Comparison of ENCODE assay signal across 9 mouse cellular contexts in genomic region chr5:129002571-129003011, GRCm38 (mm10). TPM values are rescaled to one million over a fixed set of nuclear protein-coding genes. Genes with fewer than 3 reads are reported as not detected.
DNase-seq lines count a peak whose midpoint lies in the region; ATAC-seq lines count a peak whose summit lies in the region.
"Had no signal": no experiment of that assay in that cellular context is flagged by ENCODE, and none has a peak within 500 bp of the region (broad histone marks: within the 10 kb centered on the region; RNA-seq: fewer than 3 reads in every experiment).

No protein-coding gene starts in this region.

- H3K4me2 ChIP-seq in neural tube, embryonic 13.5 days = no peak overlapping the region
- H3K4me2 ChIP-seq in neural tube, embryonic 15.5 days = no peak overlapping the region
- H3K4me2 ChIP-seq in heart, embryonic 16.5 days (ENCODE audit: low read depth, low read length) = peak overlapping the region; percentile 55
- no peak overlapping the region for H3K4me2 ChIP-seq in stomach, embryonic 16.5 days (ENCODE audit: low read depth, low read length)
- H3K4me2 ChIP-seq: neural tube, embryonic 12.5 days had no signal

- peaks cover 12% of the 10 kb centered on the region for H3K36me3 ChIP-seq in neural tube, embryonic 13.5 days
- peaks cover 18% of the 10 kb centered on the region for H3K36me3 ChIP-seq in neural tube, embryonic 15.5 days
- no peaks in the 10 kb centered on the region; the same call in 1 of the 2 replicates for H3K36me3 ChIP-seq in heart, embryonic 16.5 days (ENCODE audit: control insufficient read depth, insufficient read depth)
- H3K36me3 ChIP-seq in stomach, embryonic 16.5 days (ENCODE audit: control insufficient read depth, insufficient read depth, low read length) = no peaks in the 10 kb centered on the region

- H3K27ac ChIP-seq in neural tube, embryonic 13.5 days (replicated peaks) = no peak overlapping the region
- no peak overlapping the region for H3K27ac ChIP-seq in neural tube, embryonic 15.5 days (replicated peaks)
- H3K27ac ChIP-seq in heart, embryonic 16.5 days (ENCODE audit: low read length) = peak overlapping the region; percentile 88
- peak overlapping the region; percentile 67 for H3K27ac ChIP-seq in stomach, embryonic 16.5 days (ENCODE audit: low read length)
- H3K27ac ChIP-seq: neural tube, embryonic 12.5 days had no signal

- peak; percentile 59 for DNase-seq in liver
- no peak for DNase-seq in thymus, postnatal 0 days (ENCODE audit: low spot score)
- DNase-seq in neural tube, embryonic 10.5 days (ENCODE audit: extremely low spot score, low spot score) = no peak
- DNase-seq in cerebellum, postnatal 4 days (ENCODE audit: low spot score in 2 of 2) = no peak

- ATAC-seq in neural tube, embryonic 13.5 days (ENCODE audit: low read depth) = no peak
- ATAC-seq in neural tube, embryonic 15.5 days (ENCODE audit: low FRiP score) = no peak
- ATAC-seq in heart, embryonic 16.5 days (replicated peaks; ENCODE audit: extremely low read depth, insufficient read depth, low FRiP score) = peak; percentile 83
- ATAC-seq in stomach, embryonic 16.5 days (ENCODE audit: insufficient read depth, low FRiP score) = peak; percentile 46; the same call in 1 of the 2 replicates

- no peaks in the 10 kb centered on the region for H3K9me3 ChIP-seq in neural tube, embryonic 13.5 days
- H3K9me3 ChIP-seq in neural tube, embryonic 15.5 days (replicated peaks) = no peaks in the 10 kb centered on the region
- no peaks in the 10 kb centered on the region for H3K9me3 ChIP-seq in heart, embryonic 16.5 days (replicated peaks; ENCODE audit: control insufficient read depth, low read length)
- no peaks in the 10 kb centered on the region for H3K9me3 ChIP-seq in stomach, embryonic 16.5 days (replicated peaks; ENCODE audit: control insufficient read depth, low read length)
- H3K9me3 ChIP-seq: neural tube, embryonic 12.5 days had no signal

- H3K4me1 ChIP-seq in neural tube, embryonic 13.5 days (replicated peaks) = peaks cover 40% of the 10 kb centered on the region
- peaks cover 17% of the 10 kb centered on the region for H3K4me1 ChIP-seq in neural tube, embryonic 15.5 days
- H3K4me1 ChIP-seq in heart, embryonic 16.5 days (ENCODE audit: control insufficient read depth, insufficient read depth, low read length) = peaks cover 29% of the 10 kb centered on the region
- peaks cover 45% of the 10 kb centered on the region for H3K4me1 ChIP-seq in stomach, embryonic 16.5 days (ENCODE audit: control insufficient read depth, insufficient read depth, low read length)

- H3K27me3 ChIP-seq in neural tube, embryonic 13.5 days = no peaks in the 10 kb centered on the region
- H3K27me3 ChIP-seq in neural tube, embryonic 15.5 days (replicated peaks) = no peaks in the 10 kb centered on the region
- no peaks in the 10 kb centered on the region for H3K27me3 ChIP-seq in heart, embryonic 16.5 days (ENCODE audit: control insufficient read depth, insufficient read depth, low read length)
- no peaks in the 10 kb centered on the region for H3K27me3 ChIP-seq in stomach, embryonic 16.5 days (ENCODE audit: control insufficient read depth, insufficient read depth, low read length)
- H3K27me3 ChIP-seq: neural tube, embryonic 12.5 days had no signal

- H3K4me3 ChIP-seq in neural tube, embryonic 13.5 days = no peak overlapping the region
- no peak overlapping the region for H3K4me3 ChIP-seq in neural tube, embryonic 15.5 days (replicated peaks)
- H3K4me3 ChIP-seq in heart, embryonic 16.5 days (ENCODE audit: low read length) = peak overlapping the region; percentile 14; the same call in 1 of the 2 replicates
- no peak overlapping the region for H3K4me3 ChIP-seq in stomach, embryonic 16.5 days (replicated peaks; ENCODE audit: low read length)
- H3K4me3 ChIP-seq: neural tube, embryonic 12.5 days had no signal

- 62% methylated on average over 14 of the region's 14 CpGs for whole genome bisulfite sequencing in neural tube, embryonic 13.5 days
- WGBS in neural tube, embryonic 15.5 days = 60% methylated on average over 14 of the region's 14 CpGs
- WGBS in heart, embryonic 16.5 days = 7% methylated on average over 14 of the region's 14 CpGs
- 49% methylated on average over 14 of the region's 14 CpGs for WGBS in stomach, embryonic 16.5 days

- 0 out of 2 replicates have a peak overlapping the region, but pooled peaks have one; percentile 17 for H3K9ac ChIP-seq in neural tube, embryonic 13.5 days
- H3K9ac ChIP-seq in neural tube, embryonic 15.5 days (replicated peaks) = no peak overlapping the region
- H3K9ac ChIP-seq in heart, embryonic 16.5 days (ENCODE audit: low read length) = peak overlapping the region; percentile 39
- H3K9ac ChIP-seq in stomach, embryonic 16.5 days (ENCODE audit: low read length) = peak overlapping the region; percentile 40; the same call in 1 of the 2 replicates
- H3K9ac ChIP-seq: neural tube, embryonic 12.5 days had no signal

RNA-seq across cellular contexts. Expression of gene Stx2, which starts 5.8 kb away (rescaled TPM):
- polyA plus RNA-seq in neural tube, embryonic 13.5 days (2015; fragmentation: Nextera tagmentation; extraction: Ambion mirVana) = 36.2 and 38.6 TPM in 2 replicates
- polyA plus RNA-seq in neural tube, embryonic 15.5 days (2015; fragmentation: Nextera tagmentation; extraction: Ambion mirVana) = 20.1 and 20.5 TPM in 2 replicates
- 23.0 and 25.1 TPM in 2 replicates for polyA plus RNA-seq in heart, embryonic 16.5 days (2015; fragmentation: Nextera tagmentation; extraction: Ambion mirVana)
- 27.8 and 30.6 TPM in 2 replicates for polyA plus RNA-seq in stomach, embryonic 16.5 days (2015; fragmentation: Nextera tagmentation; extraction: Ambion mirVana)
- polyA plus RNA-seq in thymus, postnatal 0 days (2015; fragmentation: Nextera tagmentation; extraction: Ambion mirVana) = 12.6 and 13.7 TPM in 2 replicates

RNA-seq across cellular contexts. Expression of gene Ran, which starts 17.3 kb away (rescaled TPM):
- polyA plus RNA-seq in neural tube, embryonic 13.5 days (2015; fragmentation: Nextera tagmentation; extraction: Ambion mirVana) = 373 and 402 TPM in 2 replicates
- 311 and 368 TPM in 2 replicates for polyA plus RNA-seq in neural tube, embryonic 15.5 days (2015; fragmentation: Nextera tagmentation; extraction: Ambion mirVana)
- polyA plus RNA-seq in heart, embryonic 16.5 days (2015; fragmentation: Nextera tagmentation; extraction: Ambion mirVana) = 327 and 358 TPM in 2 replicates
- 421 and 484 TPM in 2 replicates for polyA plus RNA-seq in stomach, embryonic 16.5 days (2015; fragmentation: Nextera tagmentation; extraction: Ambion mirVana)
- polyA plus RNA-seq in thymus, postnatal 0 days (2015; fragmentation: Nextera tagmentation; extraction: Ambion mirVana) = 586 and 661 TPM in 2 replicates

RNA-seq across cellular contexts. Expression of gene Rimbp2, which starts 49.3 kb away (rescaled TPM):
- polyA plus RNA-seq in neural tube, embryonic 13.5 days (2015; fragmentation: Nextera tagmentation; extraction: Ambion mirVana) = 4.7 and 5.2 TPM in 2 replicates
- 5.8 and 7.0 TPM in 2 replicates for polyA plus RNA-seq in neural tube, embryonic 15.5 days (2015; fragmentation: Nextera tagmentation; extraction: Ambion mirVana)
- 0.14 and 0.22 TPM in 2 replicates for polyA plus RNA-seq in heart, embryonic 16.5 days (2015; fragmentation: Nextera tagmentation; extraction: Ambion mirVana)
- 0.39 and 0.42 TPM in 2 replicates for polyA plus RNA-seq in stomach, embryonic 16.5 days (2015; fragmentation: Nextera tagmentation; extraction: Ambion mirVana)
- 0.04 TPM in 1 of 2 replicates, not detected in the other for polyA plus RNA-seq in thymus, postnatal 0 days (2015; fragmentation: Nextera tagmentation; extraction: Ambion mirVana)

Comparison
In these comparisons a context has a peak if more than half of its experiments do, and no peak if none do; other contexts are left out.
1. ATAC-seq: peak in heart, embryonic 16.5 days (single experiment) and stomach, embryonic 16.5 days (single experiment); none in neural tube, embryonic 13.5 days (single experiment) and neural tube, embryonic 15.5 days (single experiment).
2. H3K27ac ChIP-seq: peak in heart, embryonic 16.5 days (single experiment) and stomach, embryonic 16.5 days (single experiment); none in neural tube, embryonic 13.5 days (single experiment) and neural tube, embryonic 15.5 days (single experiment).